Mouse (Mus musculus) neural tube, embryonic 12.5 days (tissue): Measurements from ENCODE around the gene Cbl. TPM values are rescaled to one million over a fixed set of nuclear protein-coding genes. Genes with fewer than 3 reads are reported as not detected.
A peak's percentile ranks its signal among the peaks of the same experiment; 100 is the strongest.

Source experiments
- ATAC-seq: fragments of 200-750 bp; cut with Nextera tagmentation; 2 replicates; pipeline ENCODE4 v1.8.0; 2017; ENCODE audit warnings: low read depth, mild to moderate bottlenecking, moderate TSS enrichment, moderate library complexity; ENCODE audit not compliant: low FRiP score
- H3K27ac ChIP-seq: fragments of 300-500 bp; sonication (generic); 2 replicates; pipeline ENCODE4 v1.5.1; 2016
- H3K27me3 ChIP-seq: fragments of 300-500 bp; sonication (generic); replicated peaks from 2 replicates; pipeline ENCODE4 v1.6.1; 2016; ENCODE audit warnings: mild to moderate bottlenecking
- H3K36me3 ChIP-seq: fragments of 300-500 bp; sonication (generic); 2 replicates; pipeline ENCODE4 v1.6.1; 2016; ENCODE audit warnings: mild to moderate bottlenecking
- H3K4me1 ChIP-seq: fragments of 300-500 bp; sonication (generic); 2 replicates; pipeline ENCODE4 v1.6.1; 2016
- H3K4me2 ChIP-seq: fragments of 300-500 bp; sonication (generic); replicated peaks from 2 replicates; pipeline ENCODE4 v1.6.1; 2016; ENCODE audit warnings: mild to moderate bottlenecking
- H3K4me3 ChIP-seq: fragments of 300-500 bp; sonication (generic); 2 replicates; pipeline ENCODE4 v1.5.1; 2016
- H3K9ac ChIP-seq: fragments of 300-500 bp; sonication (generic); 2 replicates; pipeline ENCODE4 v1.6.1; 2016; ENCODE audit warnings: mild to moderate bottlenecking
- H3K9me3 ChIP-seq: fragments of 300-500 bp; sonication (generic); 2 replicates; pipeline ENCODE4 v1.6.1; 2016; ENCODE audit warnings: mild to moderate bottlenecking
- WGBS: fragments of 180-500 bp; shearing (Covaris S2); methylation state at CpG from one replicate; pipeline ENCODE4 v1.1.7; 2016; 5-methylcytosine and 5-hydroxymethylcytosine counted together
- polyA plus RNA-seq: library from polyadenylated mRNA; unstranded; fragments of >200 nt; fragmentation: Nextera tagmentation; extraction: Ambion mirVana; gene quantifications from 2 replicates; pipeline ENCODE4 v1.2.1, GENCODE M21; 2016

The Cbl gene
- polyA plus RNA-seq, 1 experiment from 2014 or later, result 22.1 TPM

DNA sequence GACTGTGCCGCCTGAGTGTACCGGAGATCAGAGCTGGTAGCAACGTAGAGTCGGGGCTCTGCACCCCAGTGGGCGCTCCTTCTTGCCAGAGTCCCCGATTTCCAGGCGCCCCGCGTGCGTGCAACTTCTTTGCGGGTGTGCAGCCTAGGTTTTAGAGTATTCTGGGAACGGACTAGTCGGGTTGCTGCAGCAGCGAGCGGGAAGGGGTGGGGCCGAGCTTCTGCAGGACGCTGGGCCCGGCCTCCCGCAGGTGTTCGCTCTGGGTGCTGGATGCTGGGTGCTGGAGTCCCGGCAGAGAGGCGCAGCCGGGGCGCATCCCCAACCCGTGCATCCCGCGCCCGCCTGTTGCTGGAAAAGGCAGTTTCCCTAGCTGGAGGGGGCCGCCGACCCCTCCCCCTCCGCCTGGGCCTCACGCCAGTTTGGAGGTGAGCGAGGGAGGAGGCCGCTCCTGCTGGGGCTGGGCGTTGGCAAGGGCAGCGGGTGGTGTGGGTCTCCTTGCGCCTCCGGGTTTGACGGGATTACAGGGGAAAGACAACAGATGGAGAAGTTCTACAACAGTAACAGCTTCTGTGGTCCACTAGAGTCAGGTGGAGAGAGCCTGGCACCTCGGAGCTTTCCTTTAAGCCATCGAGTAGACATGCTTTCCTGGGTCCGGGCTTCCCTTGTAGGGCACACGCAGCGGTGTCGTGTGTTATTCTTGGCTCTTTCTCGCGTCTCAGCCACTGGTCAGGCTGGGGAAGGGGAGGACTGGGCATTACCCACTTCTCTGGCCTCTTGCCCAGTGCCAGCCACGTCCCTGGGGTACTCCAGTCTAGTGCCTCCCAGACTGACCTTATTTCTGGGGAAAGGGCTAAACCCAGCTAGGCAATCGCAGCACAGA lies 98.8 kb downstream of the Cbl start:
- peaks cover 3% of the 10 kb centered on the region; the same call in 1 of the 2 replicates for H3K36me3 ChIP-seq
- H3K9me3 ChIP-seq, result no peaks in the 10 kb centered on the region
- ATAC-seq, result 0 out of 2 replicates have a peak, but pooled peaks have one; percentile 17
- no peak overlapping the region for H3K27ac ChIP-seq
- peaks cover 64% of the 10 kb centered on the region for H3K27me3 ChIP-seq
- peak overlapping the region; percentile 56 for H3K9ac ChIP-seq
- H3K4me3 ChIP-seq, result peak overlapping the region; percentile 44
- WGBS, result 3% methylated on average over 49 of the region's 49 CpGs
- peak overlapping the region; percentile 93 for H3K4me2 ChIP-seq
- peaks cover 45% of the 10 kb centered on the region for H3K4me1 ChIP-seq

DNA sequence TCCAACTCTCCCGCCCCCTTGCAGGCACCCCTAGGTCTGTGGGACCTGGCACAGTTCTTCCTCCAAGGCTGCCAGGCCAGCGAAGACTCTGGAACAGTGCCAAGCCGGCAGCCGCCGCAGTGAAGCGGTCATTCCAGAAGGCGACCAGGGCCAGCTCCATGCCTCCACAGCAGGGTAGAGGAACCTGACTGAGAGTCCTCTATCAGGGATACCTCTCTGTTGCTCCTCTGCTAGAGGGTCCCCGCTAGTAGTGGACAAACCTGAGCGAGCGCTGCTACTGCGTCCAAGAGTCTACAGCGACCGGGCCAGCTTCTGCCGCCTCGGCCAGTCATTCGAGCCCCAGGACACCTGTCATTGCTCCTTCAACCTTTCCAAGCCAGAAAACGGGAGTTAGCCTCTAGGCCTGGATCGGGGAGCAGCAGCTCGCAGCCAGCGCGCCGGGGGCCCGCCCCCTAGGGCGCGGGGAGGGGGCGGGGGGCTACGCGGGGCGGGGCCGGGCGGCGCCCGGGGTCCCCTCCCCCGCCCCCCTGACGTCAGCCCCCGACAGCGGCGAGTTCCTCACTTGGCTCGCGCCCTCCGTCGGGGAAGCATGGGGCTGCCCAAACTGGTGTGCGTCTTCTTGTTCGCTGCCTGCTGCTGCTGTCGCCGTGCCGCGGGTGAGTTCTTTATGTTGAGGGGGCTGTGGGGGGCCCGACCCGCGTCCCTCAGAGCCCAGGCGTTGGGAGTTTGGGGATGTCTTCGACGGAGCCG lies 99.6 kb downstream of the Cbl start, which contains the start of gene Mcam:
Gene Mcam (plus strand): TSS at position 369 of the 750 bp plus-strand sequence.
- ATAC-seq, result no peak
- Histone ChIP-seq H3K4me1 (peaks cover 52% of the 10 kb centered on the region), H3K9me3 (no peaks in the 10 kb centered on the region), H3K4me2 (peak within 1 kb of the TSS; percentile 93), H3K36me3 (no peaks in the 10 kb centered on the region), H3K27ac (no peak within 1 kb of the TSS), H3K9ac (peak within 1 kb of the TSS; percentile 56), H3K27me3 (peaks cover 64% of the 10 kb centered on the region), H3K4me3 (peak within 1 kb of the TSS; percentile 44)
- WGBS, result under 1% methylated on average over 47 of the region's 55 CpGs

DNA sequence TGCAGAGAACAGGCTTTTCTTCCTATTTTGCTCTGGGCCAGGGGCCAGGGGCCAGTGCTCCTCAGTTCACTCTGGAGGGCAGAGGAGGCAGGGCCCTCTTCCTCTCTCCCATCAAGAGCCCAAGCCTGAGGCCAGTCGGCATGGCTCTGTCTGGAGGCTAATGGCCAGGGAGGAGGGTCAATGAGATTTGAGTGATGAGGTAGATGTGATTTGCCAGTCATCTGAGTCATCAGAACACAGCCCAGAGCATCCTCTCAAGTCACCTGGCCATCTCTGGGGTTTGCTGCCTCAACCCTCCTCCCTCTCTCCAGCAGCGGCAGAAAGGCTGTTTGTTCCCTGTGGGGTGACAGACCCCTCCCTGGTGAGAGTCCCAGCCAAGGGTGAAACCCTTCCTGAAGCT lies 100.6 kb downstream of the Cbl start:
- ATAC-seq, result no peak
- 15% methylated on average over 2 of the region's 2 CpGs for WGBS
- no peaks in the 10 kb centered on the region for H3K36me3 ChIP-seq
- no peak overlapping the region for H3K27ac ChIP-seq
- peaks cover 52% of the 10 kb centered on the region for H3K4me1 ChIP-seq
- no peak overlapping the region; the same call in none of the 2 replicates for H3K4me3 ChIP-seq
- peak overlapping the region; percentile 93 for H3K4me2 ChIP-seq
- H3K9ac ChIP-seq, result 0 out of 2 replicates have a peak overlapping the region, but pooled peaks have one; percentile 29
- no peaks in the 10 kb centered on the region for H3K9me3 ChIP-seq
- H3K27me3 ChIP-seq, result peaks cover 64% of the 10 kb centered on the region

DNA sequence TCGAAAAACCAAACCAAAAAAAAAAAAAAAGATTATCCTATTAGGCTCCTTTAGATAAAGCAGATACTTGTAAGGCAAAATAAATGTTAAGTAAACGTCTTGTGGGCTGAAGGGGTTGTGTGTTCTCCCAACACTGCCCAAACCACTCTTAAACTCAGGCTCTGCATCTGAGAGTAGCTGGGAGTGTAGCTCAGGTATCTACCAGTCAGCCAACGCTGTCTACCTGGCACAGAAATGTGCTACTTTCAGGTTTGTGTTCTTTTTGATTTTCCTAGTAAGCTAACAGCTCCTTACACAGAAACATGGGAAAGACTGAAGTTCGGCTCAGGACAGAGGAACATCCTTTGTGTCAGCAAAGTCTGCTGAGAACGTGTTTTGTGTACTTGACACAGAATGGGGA lies 101.6 kb downstream of the Cbl start:
- no peaks in the 10 kb centered on the region for H3K9me3 ChIP-seq
- 67% methylated on average over 5 of the region's 5 CpGs for WGBS
- H3K27me3 ChIP-seq, result peaks cover 64% of the 10 kb centered on the region
- no peak overlapping the region for H3K9ac ChIP-seq
- H3K4me1 ChIP-seq, result peaks cover 52% of the 10 kb centered on the region
- no peak overlapping the region for H3K4me2 ChIP-seq
- H3K27ac ChIP-seq, result no peak overlapping the region
- no peaks in the 10 kb centered on the region for H3K36me3 ChIP-seq
- no peak overlapping the region for H3K4me3 ChIP-seq
- ATAC-seq, result no peak

DNA sequence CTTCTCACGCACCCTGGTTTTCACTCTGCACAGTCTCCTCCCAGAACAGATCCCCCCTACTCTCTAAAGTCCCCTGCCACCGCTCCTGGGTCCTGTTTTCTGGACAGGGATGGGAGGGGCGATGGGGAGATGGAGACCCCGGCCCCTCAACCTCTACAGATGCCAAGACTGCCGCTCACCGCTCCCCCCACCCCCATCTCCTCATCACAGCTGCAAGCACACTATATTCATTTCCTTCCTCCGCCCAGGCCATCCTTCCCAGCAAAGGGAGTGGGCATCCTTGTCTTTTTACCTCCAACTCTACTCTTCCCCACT lies 102.6 kb downstream of the Cbl start:
- WGBS, result 50% methylated on average over 7 of the region's 7 CpGs
- H3K9me3 ChIP-seq, result no peaks in the 10 kb centered on the region
- ATAC-seq, result no peak
- H3K9ac ChIP-seq, result no peak overlapping the region
- peak overlapping the region; percentile 75 for H3K4me2 ChIP-seq
- H3K4me3 ChIP-seq, result no peak overlapping the region
- H3K4me1 ChIP-seq, result peaks cover 56% of the 10 kb centered on the region
- no peak overlapping the region for H3K27ac ChIP-seq
- peaks cover 56% of the 10 kb centered on the region for H3K27me3 ChIP-seq
- no peaks in the 10 kb centered on the region for H3K36me3 ChIP-seq

DNA sequence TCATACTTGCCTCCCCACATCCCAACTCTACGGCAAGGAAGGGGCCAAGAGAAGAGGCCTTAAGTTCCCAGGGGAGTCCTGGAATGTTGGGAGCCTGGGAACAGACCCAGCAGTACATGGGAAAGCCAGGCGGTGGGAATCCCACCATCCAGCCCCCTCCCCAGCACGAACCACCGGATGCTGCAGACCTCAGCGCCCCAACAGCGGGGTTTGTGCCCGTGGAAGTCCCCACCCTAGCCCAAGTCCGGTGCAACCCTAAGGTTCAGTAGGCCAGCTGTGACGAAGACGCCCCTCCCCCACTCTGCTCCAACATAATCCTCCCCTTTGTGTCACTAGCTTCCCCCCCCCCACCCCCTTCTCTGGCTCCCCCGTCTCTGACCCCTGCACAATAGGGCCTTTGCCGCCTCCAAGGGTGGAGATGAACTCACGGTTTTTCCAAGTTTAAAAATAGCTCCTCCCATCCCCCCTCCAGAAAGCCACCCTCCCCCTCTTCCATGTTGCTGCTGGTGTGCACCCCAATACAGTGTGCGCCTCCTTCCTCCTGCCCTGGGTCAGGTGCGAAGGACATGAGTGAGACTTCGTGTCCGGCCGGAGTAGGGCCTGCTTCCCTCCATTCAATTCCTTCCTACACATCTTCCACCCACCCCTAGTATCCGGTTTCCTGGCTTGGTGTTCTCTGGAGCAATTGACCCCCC lies 103.1 kb downstream of the Cbl start:
- Histone ChIP-seq H3K4me2 (peak overlapping the region; percentile 75), H3K36me3 (no peaks in the 10 kb centered on the region), H3K27ac (no peak overlapping the region), H3K9me3 (no peaks in the 10 kb centered on the region), H3K27me3 (peaks cover 50% of the 10 kb centered on the region), H3K4me3 (peak overlapping the region; percentile 34; the same call in 1 of the 2 replicates), H3K9ac (peak overlapping the region; percentile 53; the same call in 1 of the 2 replicates), H3K4me1 (peaks cover 53% of the 10 kb centered on the region)
- 15% methylated on average over 19 of the region's 19 CpGs for WGBS
- peak; percentile 23; the same call in 1 of the 2 replicates for ATAC-seq

DNA sequence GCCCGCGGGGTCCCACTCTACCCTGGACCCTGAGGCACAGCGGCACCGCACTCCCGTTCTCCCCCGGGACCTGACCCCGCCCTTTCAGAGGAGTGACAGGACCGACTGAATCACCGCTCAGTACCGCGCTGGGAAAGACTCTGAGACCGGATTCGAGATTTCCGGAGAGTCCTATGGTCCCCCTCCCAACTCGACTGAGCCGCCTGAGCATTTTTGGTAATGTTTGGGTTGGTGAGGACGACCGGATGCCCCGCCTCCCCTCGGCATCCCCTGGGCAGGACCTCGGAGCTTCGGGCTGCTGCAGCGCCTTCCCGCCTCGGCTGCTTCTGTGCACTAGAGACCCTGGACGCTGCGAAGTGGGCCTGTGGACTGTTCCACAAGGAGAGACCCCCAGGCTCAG lies 103.8 kb downstream of the Cbl start:
- H3K4me2 ChIP-seq, result peak overlapping the region; percentile 75
- H3K27ac ChIP-seq, result no peak overlapping the region
- H3K27me3 ChIP-seq, result peaks cover 44% of the 10 kb centered on the region
- H3K36me3 ChIP-seq, result no peaks in the 10 kb centered on the region
- ATAC-seq, result peak; percentile 62; the same call in 1 of the 2 replicates
- H3K4me1 ChIP-seq, result peaks cover 46% of the 10 kb centered on the region
- peak overlapping the region; percentile 53 for H3K9ac ChIP-seq
- under 1% methylated on average over 27 of the region's 27 CpGs for WGBS
- no peaks in the 10 kb centered on the region for H3K9me3 ChIP-seq
- peak overlapping the region; percentile 34 for H3K4me3 ChIP-seq

DNA sequence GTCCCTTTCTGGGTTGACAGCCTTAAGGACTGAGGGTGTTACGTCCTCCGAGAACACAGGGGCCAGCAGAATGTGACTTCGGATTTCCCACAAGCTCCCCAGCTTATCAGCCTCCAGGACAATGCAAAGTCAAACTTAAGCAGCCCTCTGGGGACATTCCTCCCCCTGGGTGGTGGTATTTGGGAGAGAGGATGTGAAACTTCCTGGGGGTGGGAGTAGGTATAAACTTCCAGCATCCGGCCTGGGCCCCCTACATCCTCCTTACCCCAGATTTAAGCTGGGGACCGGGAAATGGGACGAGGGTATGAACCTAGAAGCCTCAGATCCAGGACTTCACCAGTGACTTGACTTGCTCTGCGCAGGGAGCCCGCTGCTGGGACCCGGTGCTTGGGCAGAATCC lies 104.2 kb downstream of the Cbl start:
- H3K36me3 ChIP-seq, result no peaks in the 10 kb centered on the region
- H3K4me2 ChIP-seq, result peak overlapping the region; percentile 75
- peak overlapping the region; percentile 34 for H3K4me3 ChIP-seq
- H3K4me1 ChIP-seq, result peaks cover 42% of the 10 kb centered on the region
- no peak for ATAC-seq
- peaks cover 40% of the 10 kb centered on the region for H3K27me3 ChIP-seq
- H3K27ac ChIP-seq, result no peak overlapping the region
- H3K9me3 ChIP-seq, result no peaks in the 10 kb centered on the region
- H3K9ac ChIP-seq, result peak overlapping the region; percentile 53
- 10% methylated on average over 9 of the region's 9 CpGs for WGBS

DNA sequence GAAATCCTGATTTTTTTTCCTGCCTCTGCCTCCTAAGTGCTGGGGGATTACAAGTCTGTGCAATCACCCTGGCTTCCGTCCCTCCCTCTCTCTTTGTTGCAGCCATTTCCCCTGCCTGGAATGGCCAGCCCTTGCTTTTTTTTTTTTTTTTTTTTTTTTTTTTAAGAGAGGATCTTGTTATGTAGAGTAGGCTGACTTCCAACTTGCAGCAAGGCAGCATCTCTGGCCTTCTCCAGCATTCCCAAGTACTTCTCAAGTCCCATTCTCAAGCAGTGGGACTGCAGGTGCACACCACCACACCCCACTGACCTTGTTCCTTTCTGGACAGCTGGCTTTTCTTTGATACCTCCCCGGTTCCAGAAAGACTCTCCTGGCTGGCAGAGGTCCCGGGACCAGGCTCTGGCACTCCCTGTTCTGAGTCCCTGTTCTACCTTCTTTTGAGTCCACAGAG lies 106.5 kb downstream of the Cbl start:
- Histone ChIP-seq H3K4me2 (no peak overlapping the region), H3K9me3 (no peaks in the 10 kb centered on the region), H3K4me1 (peaks cover 26% of the 10 kb centered on the region), H3K27ac (no peak overlapping the region), H3K27me3 (peaks cover 17% of the 10 kb centered on the region), H3K9ac (no peak overlapping the region), H3K4me3 (no peak overlapping the region), H3K36me3 (no peaks in the 10 kb centered on the region)
- WGBS, result 59% methylated on average over 3 of the region's 3 CpGs
- ATAC-seq, result no peak

DNA sequence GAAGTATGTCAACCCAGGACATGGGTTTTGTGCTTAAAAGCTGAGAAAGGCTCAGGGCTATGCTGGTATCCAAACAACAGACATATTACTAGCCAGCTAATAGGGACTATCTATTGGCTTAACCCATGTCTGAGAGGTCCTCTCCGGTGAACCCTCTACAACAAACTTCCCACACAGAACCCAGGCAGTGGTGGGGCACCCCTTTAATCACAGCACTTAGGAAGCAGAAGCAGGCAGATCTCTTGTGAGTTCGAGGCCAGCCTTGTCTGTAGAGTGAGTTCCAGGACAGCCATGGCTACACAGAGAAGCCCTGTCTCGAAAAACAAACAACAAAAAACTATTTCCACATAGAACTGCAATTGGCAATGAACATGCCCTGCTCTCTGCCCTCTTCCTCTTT lies 107.1 kb downstream of the Cbl start:
- no peak for ATAC-seq
- H3K36me3 ChIP-seq, result no peaks in the 10 kb centered on the region
- no peak overlapping the region for H3K27ac ChIP-seq
- H3K4me2 ChIP-seq, result no peak overlapping the region
- no peak overlapping the region for H3K4me3 ChIP-seq
- peaks cover 12% of the 10 kb centered on the region for H3K27me3 ChIP-seq
- no peaks in the 10 kb centered on the region for H3K9me3 ChIP-seq
- H3K9ac ChIP-seq, result no peak overlapping the region
- H3K4me1 ChIP-seq, result peaks cover 26% of the 10 kb centered on the region
- 84% methylated on average over 3 of the region's 3 CpGs for WGBS

DNA sequence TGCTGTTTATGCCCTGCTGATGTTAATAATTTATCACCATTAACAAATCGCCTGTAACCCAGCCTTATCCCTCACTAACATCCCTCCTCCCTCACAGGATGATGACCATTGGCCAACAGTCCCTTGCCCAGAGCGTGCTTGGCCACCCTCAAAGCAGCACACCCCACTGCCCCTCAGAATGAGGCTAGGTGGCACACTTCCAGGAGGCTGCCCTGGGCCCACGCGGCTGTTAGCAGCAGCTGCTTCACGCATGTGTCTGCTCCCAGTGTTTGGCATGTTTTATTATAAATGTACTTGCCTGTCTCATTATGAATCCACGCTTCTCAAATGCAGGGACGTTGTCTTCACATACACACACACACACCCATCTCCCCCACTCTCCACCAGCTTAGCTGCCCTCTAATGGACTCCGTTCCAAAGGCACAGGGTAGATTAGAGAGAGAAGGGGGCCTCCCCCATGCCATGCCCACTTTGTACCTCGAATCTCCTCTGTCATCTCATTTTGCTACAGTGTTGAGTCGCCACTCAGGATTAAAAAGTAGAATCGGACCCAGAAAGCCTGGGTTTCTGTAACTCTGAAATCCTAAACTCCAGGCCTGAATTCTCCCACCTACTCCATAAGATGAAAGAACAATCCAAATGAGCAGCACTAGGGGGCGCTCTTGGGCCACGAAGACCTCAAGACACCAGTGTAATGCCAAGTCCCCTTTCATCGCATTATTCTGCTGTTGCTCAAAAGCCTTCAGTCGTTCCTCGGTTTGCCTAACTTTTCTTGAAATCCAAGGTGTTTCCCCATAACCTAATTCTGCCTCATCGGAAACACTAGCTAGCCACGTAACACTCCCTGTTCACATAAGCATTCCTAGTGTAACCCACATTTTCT lies 108.1 kb downstream of the Cbl start:
- WGBS, result 37% methylated on average over 18 of the region's 18 CpGs
- peak overlapping the region; percentile 27; the same call in 1 of the 2 replicates for H3K4me2 ChIP-seq
- H3K4me1 ChIP-seq, result peaks cover 19% of the 10 kb centered on the region
- no peaks in the 10 kb centered on the region for H3K9me3 ChIP-seq
- H3K4me3 ChIP-seq, result no peak overlapping the region
- no peak overlapping the region for H3K9ac ChIP-seq
- peaks cover 2% of the 10 kb centered on the region; the same call in 1 of the 2 replicates for H3K27me3 ChIP-seq
- H3K27ac ChIP-seq, result no peak overlapping the region
- ATAC-seq, result no peak
- H3K36me3 ChIP-seq, result no peaks in the 10 kb centered on the region
